Mouse (Mus musculus): ENCODE data around the gene Zfp945. TPM values are rescaled to one million over a fixed set of nuclear protein-coding genes. Genes with fewer than 3 reads are reported as not detected.
A peak's percentile ranks its signal among the peaks of the same experiment; 100 is the strongest.

Zfp945 gene
- total and polyA plus RNA-seq, 2 experiments from 2014 or later, result 13.7 to 24.9 TPM

GRCm38 (mm10) chr17:22866421-22866844 is 501 bp downstream of the Zfp945 start:
- peak; percentile 52 for DNase-seq
- Histone ChIP-seq H3K9me3 (ENCODE audit: low read length) (no peaks in the 10 kb centered on the region), H3K36me3 (ENCODE audit: insufficient read depth) (0 out of 2 replicates have a peak, but pooled peaks cover 4% of the 10 kb centered on the region), H3K4me3 (ENCODE audit: low read depth, low read length) (peak overlapping the region; percentile 64), H3K9ac (peak overlapping the region; percentile 64), H3K27me3 (ENCODE audit: insufficient read depth, low read length) (no peaks in the 10 kb centered on the region), H3K4me2 (ENCODE audit: low read depth) (peak overlapping the region; percentile 59), H3K4me1 (ENCODE audit: insufficient read depth) (no peaks in the 10 kb centered on the region), H3K27ac (ENCODE audit: low read depth, low read length) (peak overlapping the region; percentile 81)
- WGBS, result 2% methylated on average over 10 of the region's 10 CpGs
- peak; percentile 57 for ATAC-seq
- TF ChIP-seq CTCF (IDR thresholded peaks at IDR 0.05; ENCODE audit: low read depth), result no peak

- Histone ChIP-seq H3K36me3 (ENCODE audit: insufficient read depth) (no peaks in the 10 kb centered on the region), H3K27me3 (ENCODE audit: insufficient read depth, low read length) (no peaks in the 10 kb centered on the region), H3K9me3 (ENCODE audit: low read length) (no peaks in the 10 kb centered on the region), H3K4me2 (ENCODE audit: low read depth) (no peak overlapping the region), H3K9ac (no peak overlapping the region), H3K4me3 (ENCODE audit: low read depth, low read length) (no peak overlapping the region), H3K27ac (ENCODE audit: low read depth, low read length) (no peak overlapping the region), H3K4me1 (ENCODE audit: insufficient read depth) (no peaks in the 10 kb centered on the region)
- no peak for TF ChIP-seq CTCF (IDR thresholded peaks at IDR 0.05; ENCODE audit: low read depth)
- ATAC-seq, result no peak
- WGBS, result 74% methylated on average over 4 of the region's 4 CpGs
- no peak for DNase-seq
Measured at GRCm38 (mm10) chr17:22821166-22821565, 45.8 kb downstream of the Zfp945 start.

- ATAC-seq (no peak), DNase-seq (no peak)
- Histone ChIP-seq H3K27ac (ENCODE audit: low read depth, low read length) (peak overlapping the region; percentile 85), H3K4me3 (ENCODE audit: low read depth, low read length) (peak overlapping the region; percentile 50), H3K9ac (peak overlapping the region; percentile 79), H3K4me1 (ENCODE audit: insufficient read depth) (no peaks in the 10 kb centered on the region), H3K27me3 (ENCODE audit: insufficient read depth, low read length) (no peaks in the 10 kb centered on the region), H3K9me3 (ENCODE audit: low read length) (no peaks in the 10 kb centered on the region), H3K4me2 (ENCODE audit: low read depth) (peak overlapping the region; percentile 53), H3K36me3 (ENCODE audit: insufficient read depth) (peaks cover 7% of the 10 kb centered on the region; the same call in 1 of the 2 replicates)
- 47% methylated on average over 3 of the region's 3 CpGs for WGBS
- TF ChIP-seq CTCF (IDR thresholded peaks at IDR 0.05; ENCODE audit: low read depth), result no peak
Measured at GRCm38 (mm10) chr17:22818199-22818595, 48.7 kb downstream of the Zfp945 start.

- H3K9me3 ChIP-seq (ENCODE audit: low read length), result no peaks in the 10 kb centered on the region
- H3K4me3 ChIP-seq (ENCODE audit: low read depth, low read length), result peak overlapping the region; percentile 50
- peak; percentile 99 for ATAC-seq
- 2% methylated on average over 28 of the region's 28 CpGs for WGBS
- no peaks in the 10 kb centered on the region for H3K4me1 ChIP-seq (ENCODE audit: insufficient read depth)
- peak overlapping the region; percentile 85 for H3K27ac ChIP-seq (ENCODE audit: low read depth, low read length)
- H3K36me3 ChIP-seq (ENCODE audit: insufficient read depth), result peaks cover 7% of the 10 kb centered on the region; the same call in 1 of the 2 replicates
- peak; percentile 91 for DNase-seq
- peak overlapping the region; percentile 79 for H3K9ac ChIP-seq
- peak overlapping the region; percentile 53 for H3K4me2 ChIP-seq (ENCODE audit: low read depth)
- no peaks in the 10 kb centered on the region for H3K27me3 ChIP-seq (ENCODE audit: insufficient read depth, low read length)
- TF ChIP-seq CTCF (IDR thresholded peaks at IDR 0.05; ENCODE audit: low read depth), result no peak
Measured at GRCm38 (mm10) chr17:22817471-22818198, 49.3 kb downstream of the Zfp945 start.

GRCm38 (mm10) chr17:22799707-22800106 is 67.2 kb downstream of the Zfp945 start:
- TF ChIP-seq CTCF (IDR thresholded peaks at IDR 0.05; ENCODE audit: low read depth), result no peak
- no peaks in the 10 kb centered on the region for H3K27me3 ChIP-seq (ENCODE audit: insufficient read depth, low read length)
- H3K9ac ChIP-seq, result no peak overlapping the region
- H3K4me2 ChIP-seq (ENCODE audit: low read depth), result no peak overlapping the region
- H3K9me3 ChIP-seq (ENCODE audit: low read length), result peaks cover 40% of the 10 kb centered on the region
- H3K4me3 ChIP-seq (ENCODE audit: low read depth, low read length), result no peak overlapping the region
- ATAC-seq (no peak), DNase-seq (no peak)
- H3K4me1 ChIP-seq (ENCODE audit: insufficient read depth), result no peaks in the 10 kb centered on the region
- 80% methylated on average over 2 of the region's 2 CpGs for WGBS
- no peaks in the 10 kb centered on the region for H3K36me3 ChIP-seq (ENCODE audit: insufficient read depth)
- no peak overlapping the region for H3K27ac ChIP-seq (ENCODE audit: low read depth, low read length)

Other genes starting within 250 kb of the Zfp945 start
- not detected in 2 replicates for gene Vmn2r113, start 75.8 kb upstream of the Zfp945 start, total RNA-seq (2014; rRNA removed)
- gene Vmn2r113, start 75.8 kb upstream of the Zfp945 start, polyA plus RNA-seq (2015; fragmentation: Nextera tagmentation; extraction: Ambion mirVana), result not detected in 2 replicates
- not detected in 2 replicates for gene Vmn2r-ps130, start 194.0 kb upstream of the Zfp945 start, total RNA-seq (2014; rRNA removed)
- gene Vmn2r-ps130, start 194.0 kb upstream of the Zfp945 start, polyA plus RNA-seq (2015; fragmentation: Nextera tagmentation; extraction: Ambion mirVana), result not detected in 2 replicates

All from forebrain, postnatal 0 days (tissue).